Mouse (Mus musculus): ENCODE measurements around the gene Tial1.

Tial1 gene

GRCm38 (mm10) chr7:128414433-128414832 lies 47.1 kb downstream of the Tial1 start:
- no peak for DNase-seq

DNA sequence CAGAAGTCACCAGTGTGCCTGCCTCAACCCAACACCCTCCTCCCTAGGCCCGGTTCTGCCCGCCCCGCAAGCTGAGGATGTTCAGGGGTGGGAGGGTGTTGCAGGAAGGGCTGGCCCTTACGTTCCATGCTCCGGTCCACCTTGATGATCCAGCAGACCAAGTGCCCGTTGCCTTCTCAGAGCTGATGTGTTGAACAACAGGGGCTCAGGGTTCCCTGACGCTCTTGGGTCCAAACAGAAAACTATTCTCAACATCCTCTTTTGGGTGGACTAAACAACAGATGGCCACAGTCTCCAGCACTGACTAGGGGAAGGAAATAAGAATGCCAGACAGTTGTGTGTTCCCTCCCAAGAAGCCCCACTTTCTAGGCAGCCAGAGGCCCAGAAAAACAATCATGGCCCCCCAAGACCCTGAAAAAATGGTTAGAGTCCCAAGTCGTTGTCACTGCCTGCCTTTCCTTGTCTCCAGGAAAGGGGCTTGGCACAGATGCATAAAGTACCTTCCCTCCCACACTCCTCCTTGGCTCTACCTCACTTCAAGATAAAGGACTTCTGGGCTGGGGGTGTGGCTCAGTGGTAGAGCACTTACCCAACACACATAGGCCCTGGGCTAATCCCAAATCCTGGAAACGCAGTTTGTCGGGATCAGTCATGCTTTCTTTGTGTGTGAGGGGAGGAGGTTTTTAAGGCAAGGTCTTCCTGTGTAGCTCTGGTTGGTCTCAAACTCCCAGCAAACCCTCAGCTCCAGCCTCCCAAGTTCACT lies 49.3 kb downstream of the Tial1 start:
- DNase-seq = peak; percentile 67

DNA sequence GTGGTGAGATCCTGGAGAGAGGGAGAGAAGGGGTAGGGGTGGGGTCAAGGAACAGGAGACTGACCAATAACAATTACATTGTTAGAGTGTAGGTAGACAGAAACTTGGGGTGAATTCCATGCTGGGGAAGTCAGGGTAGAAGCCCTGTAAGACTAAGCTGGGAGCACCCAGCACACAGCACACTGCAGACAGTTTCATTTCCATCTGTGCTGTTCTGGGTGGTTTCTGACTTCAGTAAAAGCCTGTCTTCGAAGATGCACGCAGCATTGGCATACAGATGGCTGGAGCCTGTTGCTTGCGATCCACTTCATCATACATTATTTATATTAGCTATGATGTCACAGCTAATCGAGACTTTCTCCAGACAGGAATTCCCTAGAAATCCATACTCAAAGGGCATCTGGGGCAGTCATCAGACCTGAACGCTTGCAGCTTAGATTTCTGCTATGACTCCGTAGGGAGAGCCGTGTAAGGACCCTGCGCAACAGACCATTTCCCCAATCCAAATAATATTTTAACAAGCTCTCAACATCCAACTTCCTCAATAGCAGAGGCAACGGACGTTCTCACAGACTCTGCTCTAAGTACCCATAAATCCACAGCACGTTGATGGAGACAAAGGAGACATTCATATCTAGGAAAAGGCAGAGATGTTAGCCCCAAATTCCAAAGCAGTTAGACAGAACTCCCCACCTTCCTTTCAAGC lies 50.7 kb downstream of the Tial1 start:
- DNase-seq = no peak

- no peak for DNase-seq
Measured at GRCm38 (mm10) chr7:128408265-128408664, 53.3 kb downstream of the Tial1 start.

GRCm38 (mm10) chr7:128403988-128404387 lies 57.5 kb downstream of the Tial1 start:
- no peak for DNase-seq

DNA sequence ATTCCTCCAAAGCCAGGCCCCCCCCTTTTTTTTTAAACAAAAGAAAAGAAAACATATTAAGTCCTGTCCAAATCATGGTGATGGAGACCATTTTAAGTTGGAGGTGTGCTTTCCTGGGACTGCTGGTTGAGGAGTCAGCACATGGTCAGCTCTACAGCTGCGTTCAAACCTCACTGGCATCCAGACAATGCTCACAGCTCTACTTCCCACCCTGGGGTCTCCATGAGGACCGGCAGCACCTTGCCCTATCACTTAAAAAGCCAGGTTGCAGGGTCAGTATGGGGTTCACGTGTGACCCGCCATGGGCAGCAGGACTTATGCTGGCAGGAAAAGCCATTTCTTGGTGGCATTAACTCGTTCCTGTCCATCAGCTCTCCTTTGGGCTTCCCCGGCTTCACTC lies 57.9 kb downstream of the Tial1 start:
- DNase-seq = no peak

GRCm38 (mm10) chr7:128403128-128403527 lies 58.4 kb downstream of the Tial1 start:
- DNase-seq = no peak

DNA sequence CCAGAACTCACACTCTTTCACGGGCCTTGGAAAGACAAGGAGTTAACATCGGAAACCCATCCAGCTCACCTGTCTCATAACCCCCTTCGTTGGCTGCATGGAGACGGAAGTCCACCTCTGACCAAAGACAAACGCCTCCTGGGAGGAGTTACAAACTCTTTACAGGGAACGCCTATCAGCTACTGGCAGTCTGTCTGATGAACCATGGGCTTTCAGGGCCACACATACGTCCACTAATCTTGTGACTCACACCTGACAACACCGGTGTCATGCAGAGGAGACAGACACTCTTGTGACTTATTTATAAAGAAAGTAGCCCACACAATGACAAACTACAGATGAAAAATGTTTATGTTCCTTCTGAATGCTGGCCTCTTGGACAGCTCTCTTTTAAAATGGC lies 58.9 kb downstream of the Tial1 start:
- DNase-seq = no peak

DNA sequence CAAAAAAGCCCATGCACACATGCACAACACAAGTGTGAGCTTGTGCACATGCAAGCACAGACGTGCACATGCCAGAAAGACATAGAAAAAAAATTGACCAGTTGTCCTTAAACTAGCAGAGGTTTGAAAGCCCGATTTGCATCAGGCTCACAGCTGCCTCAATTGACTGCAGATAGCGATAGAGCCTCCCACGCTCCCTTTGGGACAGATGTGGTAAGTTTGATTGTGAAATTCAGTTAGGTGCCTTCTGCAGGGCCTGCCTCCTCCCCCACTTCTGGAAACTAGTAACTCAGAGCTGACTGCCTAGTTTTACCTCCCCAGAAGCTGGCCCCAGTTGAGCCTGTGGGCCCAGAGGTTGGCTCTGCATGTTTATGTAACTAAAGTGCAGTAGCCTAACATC lies 62.9 kb downstream of the Tial1 start:
- peak; percentile 50 for DNase-seq

- no peak for DNase-seq
Measured at GRCm38 (mm10) chr7:128397066-128397465, 64.5 kb downstream of the Tial1 start.

- no peak for DNase-seq
Measured at GRCm38 (mm10) chr7:128393756-128394155, 67.8 kb downstream of the Tial1 start.

DNA sequence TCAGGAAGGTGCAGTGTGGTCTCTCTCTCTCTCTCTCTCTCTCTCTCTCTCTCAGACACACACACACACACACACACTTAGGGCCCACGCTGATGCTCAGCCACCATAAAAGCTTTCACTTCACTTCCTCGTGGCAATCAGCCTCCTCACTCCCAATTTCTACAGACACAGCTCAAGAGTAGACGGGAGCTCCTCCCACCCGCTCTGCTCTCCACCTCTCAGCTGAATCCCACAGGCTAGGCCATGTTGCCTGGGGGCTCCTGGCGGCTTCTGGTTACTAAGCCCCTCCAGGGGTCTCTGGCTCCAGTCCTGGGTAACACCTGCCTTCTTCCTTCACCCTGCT lies 68.6 kb downstream of the Tial1 start:
- peak; percentile 36 for DNase-seq

DNA sequence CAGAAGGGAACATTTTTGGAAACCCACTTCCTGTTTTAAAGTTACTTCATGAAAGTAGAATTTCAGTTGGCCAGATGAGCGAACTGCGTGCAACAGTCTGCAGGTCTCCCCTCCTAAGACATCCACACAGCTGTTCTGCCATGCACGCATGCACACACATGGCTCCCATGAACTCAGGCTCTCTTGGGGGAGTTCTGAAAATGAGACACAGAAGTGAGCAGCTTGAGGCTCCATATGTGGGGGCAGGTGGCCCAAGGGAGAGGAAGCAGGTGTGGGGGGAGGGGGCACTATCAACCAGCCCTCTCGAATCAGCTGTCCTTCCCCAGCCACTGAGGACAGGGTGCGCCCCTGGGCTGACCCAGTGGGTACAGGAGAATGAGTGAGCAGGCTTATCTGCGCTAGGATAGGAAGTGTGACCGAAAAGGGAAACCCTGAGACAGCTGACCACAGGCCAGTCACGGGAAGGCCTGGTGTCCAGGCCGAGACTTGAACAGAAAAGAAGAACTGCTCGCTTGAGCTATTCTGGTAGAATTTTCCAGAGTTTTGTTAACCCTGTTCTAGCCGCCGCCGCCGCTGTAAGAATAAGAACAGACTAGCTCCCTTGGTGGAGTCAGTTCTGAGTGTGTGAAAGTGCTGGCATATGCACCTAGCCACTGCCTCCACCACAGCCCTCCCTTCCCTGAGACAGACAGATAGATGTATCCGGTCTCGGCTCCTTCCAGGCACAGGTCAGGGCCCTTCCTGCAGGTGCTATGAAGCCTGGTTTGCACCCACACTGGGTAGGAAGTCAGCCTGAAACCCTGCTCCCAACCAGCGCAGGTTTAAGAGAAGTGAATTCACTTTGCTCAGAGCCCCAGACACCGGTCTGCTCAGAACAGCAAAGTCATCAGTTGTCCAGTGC lies 69.2 kb downstream of the Tial1 start:
- peak; percentile 59 for DNase-seq

DNA sequence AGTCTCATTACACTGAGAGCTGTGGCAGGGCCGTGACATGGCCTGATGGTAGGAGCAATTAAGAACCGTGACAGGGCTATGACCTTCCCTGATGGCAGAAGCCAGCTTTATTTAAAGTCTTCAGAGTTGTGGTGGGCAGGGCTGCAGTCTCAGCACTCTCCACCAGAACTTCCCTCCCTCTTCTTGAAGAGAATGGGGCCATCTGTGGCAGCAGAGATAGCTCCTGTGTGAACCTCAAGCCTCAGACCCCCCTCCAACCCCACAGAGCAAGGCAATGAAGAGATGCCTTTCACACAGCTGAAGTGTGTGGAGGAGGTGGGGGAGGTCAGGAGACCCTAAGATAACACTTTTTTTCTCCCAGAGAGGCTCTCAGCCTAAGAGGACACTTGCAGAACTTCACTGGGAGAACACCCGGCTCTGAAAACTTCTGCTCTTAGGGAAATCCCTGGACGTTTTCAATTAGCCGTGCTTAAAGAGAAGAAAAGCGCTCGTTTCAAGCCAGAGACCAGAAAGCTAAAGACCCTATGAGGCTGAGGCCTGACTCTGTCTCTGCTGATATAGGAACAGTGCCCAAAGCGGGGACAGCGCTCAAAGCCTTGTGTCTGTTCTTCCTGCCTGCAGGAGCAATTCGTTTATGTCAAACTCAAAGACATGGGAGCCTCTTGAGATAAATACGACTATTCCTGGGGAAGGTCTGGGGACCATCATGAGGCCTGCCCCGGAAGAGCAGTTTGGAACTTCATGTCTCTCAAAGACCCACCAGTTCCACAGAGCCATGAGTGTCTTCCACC lies 70.1 kb downstream of the Tial1 start:
- no peak for DNase-seq
